Mouse (Mus musculus): ENCODE data around the gene Uts2b.
"Not testable (repeated sequence)": the region's sequence is repeated elsewhere in the genome, so short reads cannot be mapped to it uniquely, and the experiment has no call there.

Gene Uts2b

DNA sequence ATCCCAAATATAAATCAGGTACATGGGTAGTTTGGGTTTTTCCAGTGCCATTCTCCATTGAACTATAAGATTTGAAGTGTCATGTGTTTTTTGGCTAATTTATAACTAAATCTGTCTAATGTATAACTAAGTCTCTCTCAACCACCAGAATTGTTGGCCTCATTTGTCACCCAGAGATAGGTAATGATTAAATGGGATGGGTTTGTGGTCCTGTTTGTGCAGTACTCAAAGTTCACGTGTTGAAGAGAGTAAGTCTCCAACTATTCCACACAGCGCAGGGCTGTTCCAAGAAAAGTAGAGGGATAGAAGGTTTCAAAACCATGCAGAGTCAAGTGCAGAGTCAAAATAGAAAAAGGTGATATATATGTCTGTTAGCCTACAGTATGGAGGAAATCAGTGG lies 5.3 kb upstream of the Uts2b start:
- DNase-seq (ENCODE audit: low read depth, low spot score) = no peak

DNA sequence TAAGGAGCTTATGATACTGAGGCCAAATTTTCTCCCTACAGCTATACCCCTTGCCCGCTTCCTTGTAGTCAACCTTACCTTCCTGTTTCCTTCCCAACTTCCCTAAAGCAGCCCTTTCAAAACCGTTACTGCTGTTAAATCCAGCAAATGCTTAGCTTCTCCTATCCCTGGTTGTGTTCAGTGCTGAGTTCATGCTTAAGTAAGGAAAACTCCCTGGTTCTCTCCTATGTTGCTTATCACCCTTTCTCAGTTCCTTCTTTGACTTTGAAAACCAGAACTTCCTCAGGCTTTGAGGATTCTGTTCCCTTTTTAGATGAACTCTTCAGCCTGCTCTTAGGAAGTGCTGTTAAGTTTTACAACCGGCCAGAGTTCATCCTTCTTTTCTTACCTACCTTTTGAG lies 4.1 kb upstream of the Uts2b start:
- DNase-seq (ENCODE audit: low read depth, low spot score) = no peak

DNA sequence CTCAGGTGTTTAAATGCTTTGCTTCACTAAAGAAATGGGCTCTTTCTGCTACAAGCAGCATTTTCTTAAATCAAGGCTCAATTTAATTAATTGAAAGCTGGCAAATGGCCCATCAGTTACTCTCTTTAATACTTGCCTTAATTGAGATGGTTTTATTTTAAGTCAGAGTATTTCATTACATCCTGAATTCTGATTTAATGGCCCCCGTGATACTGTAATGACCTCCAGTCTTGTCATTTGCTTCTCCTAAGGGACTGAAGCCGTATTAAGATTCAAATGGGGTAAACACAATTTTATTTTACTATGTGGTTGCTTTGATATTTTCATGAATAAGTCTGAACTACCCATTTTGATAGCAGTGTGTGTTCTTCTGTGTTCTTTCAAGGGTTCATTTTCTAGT lies 661 bp upstream of the Uts2b start:
- DNase-seq (ENCODE audit: low read depth, low spot score) = no peak

DNA sequence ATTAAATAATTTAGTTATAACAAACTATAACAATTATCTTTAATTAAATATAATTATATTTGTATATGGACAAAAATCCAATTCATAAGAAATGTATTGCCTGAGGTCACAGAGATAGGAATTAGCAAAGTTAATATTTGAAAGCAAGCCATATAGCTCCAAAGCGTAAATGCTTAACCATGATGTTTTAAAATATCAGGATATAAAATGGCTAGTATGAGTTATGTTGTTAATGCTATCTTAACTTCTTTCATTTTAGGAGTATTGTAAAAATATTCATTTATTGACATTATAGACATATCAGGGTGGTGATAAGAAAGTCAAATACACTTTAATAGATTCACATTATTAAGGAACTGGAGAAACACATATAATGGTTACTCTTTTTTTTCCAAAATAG lies 10.0 kb downstream of the Uts2b start:
- no peak for DNase-seq (ENCODE audit: low read depth, low spot score)

DNA sequence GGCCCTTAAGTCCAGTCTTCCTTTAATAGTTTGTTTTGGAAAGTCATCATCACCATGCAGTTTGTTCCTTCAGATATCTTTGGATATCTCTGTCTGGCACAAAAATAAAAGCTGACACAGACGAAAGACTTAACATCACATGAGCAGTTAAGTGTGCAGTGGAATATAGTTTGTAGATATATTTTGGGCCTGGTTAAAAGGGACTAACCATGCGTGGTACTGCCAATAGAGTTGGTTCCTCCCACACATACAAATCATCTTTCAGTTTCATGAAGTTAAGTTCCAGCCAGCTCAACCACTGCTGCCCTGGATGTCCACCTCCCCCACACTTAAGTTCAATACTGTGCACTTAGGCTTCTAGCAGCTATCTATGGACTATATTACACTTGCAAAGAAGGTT lies 15.6 kb downstream of the Uts2b start:
- DNase-seq (ENCODE audit: low read depth, low spot score) = no peak

DNA sequence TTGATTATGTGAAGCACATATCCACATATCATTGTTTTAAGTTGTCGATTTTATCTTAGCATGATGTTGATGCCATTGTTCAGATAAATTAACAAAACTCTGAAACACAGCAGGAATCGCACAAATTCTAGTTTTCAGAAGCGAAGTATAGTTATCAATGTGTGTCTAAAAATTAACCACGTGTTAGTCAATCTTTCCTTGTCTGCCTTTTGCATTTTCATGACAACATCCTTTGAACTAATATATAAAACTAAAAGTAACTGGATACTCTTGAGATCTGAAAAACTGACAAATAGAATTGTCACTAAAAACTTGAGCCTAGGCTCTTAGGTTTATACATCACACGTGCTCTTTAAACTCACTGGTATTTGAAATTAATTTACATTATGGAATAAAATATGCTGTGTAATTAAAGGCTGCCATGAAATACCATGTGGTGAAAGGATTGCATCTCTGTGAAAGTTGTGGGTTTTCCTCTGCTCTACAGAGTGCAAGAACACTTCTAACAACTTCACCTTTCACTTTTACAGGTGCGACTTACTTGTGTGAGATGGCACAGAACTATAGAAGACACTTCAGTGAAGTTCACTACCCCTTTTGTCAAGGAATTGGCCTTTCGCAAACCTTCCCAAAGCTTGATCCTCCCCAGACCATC lies 20.0 kb downstream of the Uts2b start:
- no peak for DNase-seq (ENCODE audit: low read depth, low spot score)

DNA sequence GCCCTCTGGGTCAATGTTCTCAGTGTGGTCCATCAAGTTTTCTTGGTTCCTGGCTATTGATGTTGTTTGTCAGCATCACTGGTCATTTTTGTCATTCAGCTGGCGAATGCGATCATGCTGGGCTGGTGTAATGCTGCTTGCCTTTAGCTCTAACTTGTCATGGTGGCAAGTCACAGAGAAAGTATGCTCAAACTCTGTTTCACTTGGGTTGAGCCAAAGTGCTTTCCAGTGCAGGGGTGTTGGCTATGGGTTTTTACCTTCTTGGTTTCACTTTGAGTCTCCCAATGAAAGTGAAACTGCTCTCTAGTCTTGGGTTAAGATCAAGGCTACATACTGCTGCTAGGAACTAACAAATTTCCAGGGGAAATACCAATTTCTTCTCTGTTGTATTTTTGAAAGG lies 20.8 kb downstream of the Uts2b start:
- peak; percentile 40 for DNase-seq (ENCODE audit: low read depth, low spot score)

DNA sequence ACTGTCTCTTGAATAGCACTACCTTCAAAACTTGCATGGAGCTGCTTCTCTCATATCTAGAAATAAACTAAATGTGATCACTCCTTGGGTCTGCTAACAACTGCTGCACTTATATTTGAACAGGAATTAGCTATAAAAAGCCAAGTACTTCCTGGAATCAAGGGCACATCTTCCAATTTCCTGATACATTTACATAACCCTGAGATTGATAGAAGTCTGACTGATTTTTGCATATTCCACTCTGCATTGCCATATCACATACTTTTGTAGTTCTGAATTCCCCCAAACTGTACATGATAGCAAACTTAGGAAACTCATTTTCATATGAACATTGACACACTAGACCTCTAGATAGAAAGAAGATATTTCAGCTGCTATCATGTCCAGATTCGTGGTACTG lies 21.7 kb downstream of the Uts2b start:
- DNase-seq (ENCODE audit: low read depth, low spot score) = no peak

DNA sequence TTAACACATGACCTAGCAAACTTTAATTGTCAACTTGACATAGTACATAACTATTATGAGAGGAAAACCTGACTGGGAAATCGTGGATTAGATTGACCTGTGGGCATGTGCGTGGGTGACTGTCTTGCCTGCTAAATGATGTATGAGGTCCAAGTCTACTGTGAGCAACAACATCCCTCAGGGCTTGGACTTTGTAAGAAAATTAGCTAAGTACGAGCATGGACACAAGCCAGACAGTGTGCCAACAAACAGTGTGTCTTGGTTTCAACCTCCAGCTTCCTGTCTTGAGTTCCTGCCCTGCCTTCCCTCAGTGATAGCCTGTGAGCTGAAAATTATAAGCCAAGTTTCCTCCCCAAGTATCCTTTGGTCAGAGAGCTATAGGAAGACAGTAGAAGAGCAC lies 22.5 kb downstream of the Uts2b start:
- DNase-seq (ENCODE audit: low read depth, low spot score) = peak; percentile 11

DNA sequence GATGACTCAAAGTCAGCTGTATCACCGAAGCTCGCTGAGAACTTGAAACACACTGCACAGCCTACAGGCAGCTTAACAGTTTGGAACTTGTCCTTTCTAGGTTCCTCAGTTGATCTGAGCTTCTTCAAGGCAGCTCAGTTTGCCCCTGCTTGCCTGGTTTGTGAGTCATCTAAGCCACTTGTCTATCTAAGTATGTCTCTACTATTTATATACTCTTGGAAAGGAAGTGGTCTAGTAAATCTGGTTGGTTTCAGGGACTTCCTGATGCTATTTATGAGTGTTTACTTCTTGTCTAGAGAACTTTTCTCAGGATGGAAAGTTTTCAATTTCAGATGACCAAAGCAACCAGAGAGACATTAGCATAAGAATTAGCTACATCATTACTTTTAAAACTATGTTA lies 43.6 kb downstream of the Uts2b start:
- DNase-seq (ENCODE audit: low read depth, low spot score) = no peak

DNA sequence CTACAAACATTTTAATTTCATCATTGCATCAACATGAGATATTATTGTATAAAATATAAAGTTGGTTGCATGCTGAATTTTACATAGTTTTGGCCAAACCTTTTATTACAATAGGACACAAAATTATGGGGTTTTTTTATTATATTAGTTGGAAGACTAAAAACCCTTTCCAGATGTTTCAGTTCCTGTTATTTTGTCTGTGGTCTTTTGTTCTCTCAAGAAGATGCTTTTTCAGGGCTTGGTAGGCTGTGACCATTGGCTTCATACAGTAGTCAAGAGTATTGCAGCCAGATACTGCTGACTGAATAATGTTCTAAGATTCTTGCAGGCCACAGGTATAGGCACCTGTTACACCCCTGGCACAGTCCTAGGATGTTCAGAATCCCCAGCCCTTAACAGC lies 48.0 kb downstream of the Uts2b start:
- no peak for DNase-seq (ENCODE audit: low read depth, low spot score)

DNA sequence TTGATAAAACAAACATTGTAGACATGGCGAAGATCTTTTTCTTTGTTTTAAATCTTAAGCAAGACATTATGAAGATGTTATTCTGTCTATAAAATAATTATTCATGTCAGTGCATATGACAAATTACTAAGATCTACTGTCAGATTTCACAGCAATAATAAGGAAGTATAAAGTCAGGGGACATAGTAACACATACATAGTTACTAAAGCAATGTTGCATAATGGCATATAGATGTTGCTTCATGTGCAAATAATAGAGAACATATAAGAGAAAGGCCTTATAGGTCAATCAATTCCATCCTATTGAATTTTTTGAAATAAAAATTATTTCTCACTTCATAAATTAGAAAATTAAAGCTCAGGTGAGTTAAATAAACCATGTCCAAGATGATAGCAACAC lies 50.9 kb downstream of the Uts2b start:
- no peak for DNase-seq (ENCODE audit: low read depth, low spot score)

DNA sequence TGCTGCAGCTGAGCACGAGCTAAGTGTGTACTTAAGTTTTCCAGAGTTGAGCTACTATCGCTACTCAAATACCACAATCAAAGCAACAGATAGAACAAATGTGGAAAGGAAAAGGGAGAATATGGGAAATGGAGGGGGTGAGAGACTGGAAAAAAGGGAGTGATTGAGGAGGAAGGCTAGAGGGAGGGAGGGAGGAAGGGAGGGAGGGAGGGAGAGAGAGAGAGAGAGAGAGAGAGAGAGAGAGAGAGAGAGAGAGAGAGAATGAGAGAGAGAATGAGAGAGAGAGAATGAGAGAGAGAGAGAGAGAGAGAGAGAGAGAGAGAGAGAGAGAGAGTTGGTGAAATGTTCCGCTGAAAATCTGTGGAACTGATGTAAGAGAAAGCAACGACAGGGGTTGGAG lies 62.9 kb downstream of the Uts2b start, which contains the start of gene Ostn:
Gene Ostn (plus strand): TSS at position 301 of the 400 bp plus-strand sequence.
- not testable (repeated sequence) for DNase-seq (ENCODE audit: low read depth, low spot score)
